Mouse (Mus musculus) kidney, postnatal 36 days (tissue): ENCODE data around the gene Sav1.
A peak's percentile ranks its signal among the peaks of the same experiment; 100 is the strongest.

Experiments used
- DNase-seq, 2 experiments: peaks; one replicate each; pipeline ENCODE4 v3.0.0; 2021 to 2022; ENCODE audit warnings: mixed read lengths in 2 of 2

The Sav1 gene

DNA sequence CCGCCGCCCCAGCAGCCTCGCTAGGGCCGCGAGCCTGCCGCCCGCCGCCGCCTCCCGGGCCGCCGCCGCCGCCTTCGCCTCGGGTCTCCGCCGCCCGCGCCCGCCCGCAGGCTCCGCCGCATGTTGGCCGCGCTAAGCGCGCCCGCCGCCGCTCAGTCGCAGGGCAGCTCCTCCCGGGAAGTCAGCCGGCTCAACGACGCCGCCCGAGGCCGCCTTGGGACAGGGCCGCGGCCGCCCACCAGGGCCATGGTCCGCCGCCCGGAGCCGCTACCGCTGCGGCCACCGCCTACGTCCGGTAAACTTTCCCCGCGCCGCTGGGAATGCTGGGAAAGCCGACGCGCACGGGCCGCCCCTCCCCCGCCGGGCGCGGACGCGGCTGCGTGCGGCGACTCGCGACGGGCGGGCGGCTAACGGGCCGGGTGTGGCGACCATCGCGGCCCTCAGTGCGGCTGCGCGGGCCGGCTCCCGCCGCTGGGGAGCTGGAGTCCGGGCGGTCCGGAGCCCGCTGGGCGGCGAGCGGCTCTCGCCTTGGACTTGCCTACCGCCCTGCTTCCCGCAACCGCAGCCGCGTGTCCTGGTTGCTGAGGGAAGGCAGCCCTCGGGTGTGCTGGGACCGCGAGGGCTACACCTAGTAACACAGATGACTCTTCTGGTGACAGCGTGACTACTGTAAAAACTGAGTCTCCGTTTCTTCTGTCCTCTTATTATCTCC, at the start of gene Sav1:
TSS of gene Sav1 (minus strand) at position 217 of the 712 bp plus-strand sequence.
- DNase-seq = peak; percentile 90 to 95

DNA sequence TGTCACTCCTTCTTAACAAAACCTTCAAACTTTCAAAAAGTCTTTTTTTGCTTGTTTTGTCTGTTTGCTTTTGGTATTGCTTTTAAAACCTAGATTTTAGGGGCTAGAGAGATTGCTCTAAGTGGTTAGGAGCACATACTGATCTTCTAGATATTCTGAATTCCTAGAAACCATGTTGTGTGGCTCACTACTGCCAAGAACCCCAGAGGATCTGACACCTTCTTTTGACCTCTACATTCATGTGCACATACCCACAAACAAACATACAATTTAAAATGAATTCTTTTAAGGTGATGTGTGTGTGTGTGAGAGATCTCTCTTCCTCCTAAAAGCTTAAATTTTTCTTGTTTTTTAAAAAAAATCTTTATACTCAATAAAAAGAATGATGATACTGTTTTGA, 39.4 kb upstream of the Sav1 start:
- no peak for DNase-seq

DNA sequence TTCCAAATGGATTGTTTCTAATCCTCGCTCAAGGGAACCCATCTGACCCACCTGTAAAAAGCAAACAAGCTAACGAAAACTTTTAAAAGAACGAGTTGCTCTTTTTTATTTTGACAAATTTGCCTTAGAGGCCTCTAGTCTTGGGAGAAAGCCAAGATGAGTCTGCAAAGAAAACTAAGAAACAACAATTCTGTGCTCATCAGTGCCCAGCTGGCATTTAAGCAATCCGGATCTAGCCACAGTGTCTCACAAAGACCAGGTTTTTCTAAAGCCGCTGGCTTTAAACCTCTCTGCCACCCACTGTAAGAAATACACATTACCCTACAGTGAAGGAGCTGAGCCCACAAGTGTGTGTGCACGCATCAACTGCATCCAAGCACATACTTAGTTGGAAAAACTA, 38.6 kb upstream of the Sav1 start:
- no peak for DNase-seq

DNA sequence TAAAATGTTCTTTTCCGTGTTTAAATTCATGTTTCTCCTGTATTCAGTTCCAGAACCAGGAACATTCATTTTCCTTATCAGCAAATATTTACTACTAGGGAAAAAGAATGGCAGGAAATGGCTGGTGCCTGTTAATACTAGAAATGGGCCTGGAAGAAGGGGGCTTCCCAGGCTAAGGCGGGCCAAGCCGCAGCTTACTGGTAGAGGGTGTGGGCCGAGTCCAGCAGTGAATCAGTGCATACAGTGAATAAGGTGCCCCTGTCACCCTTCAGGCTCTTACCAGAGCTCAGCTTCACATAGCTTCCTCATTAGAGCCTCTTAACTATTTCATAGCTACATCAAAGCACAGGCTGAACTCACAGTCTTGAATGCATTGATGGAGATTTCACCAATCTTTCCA, 36.8 kb upstream of the Sav1 start:
- DNase-seq = no peak

DNA sequence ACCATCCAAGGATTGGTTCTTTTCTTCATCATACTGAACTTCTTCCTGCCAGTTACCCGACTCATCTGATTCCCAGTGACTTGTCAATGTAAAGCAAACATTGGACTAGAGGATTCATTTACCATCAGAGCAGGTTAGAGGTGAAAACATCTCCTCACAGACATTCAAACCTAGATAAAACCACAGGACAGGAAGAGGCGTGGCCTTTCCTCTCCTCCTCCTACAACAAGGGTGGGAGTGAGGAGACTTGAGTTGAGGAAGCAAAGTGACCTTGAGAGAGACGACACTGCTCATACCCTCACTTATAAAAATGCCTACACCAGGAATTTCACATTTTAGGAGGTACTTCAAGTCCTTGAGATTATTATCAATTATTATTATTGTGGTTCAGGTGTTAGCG, 31.4 kb upstream of the Sav1 start:
- DNase-seq = no peak

DNA sequence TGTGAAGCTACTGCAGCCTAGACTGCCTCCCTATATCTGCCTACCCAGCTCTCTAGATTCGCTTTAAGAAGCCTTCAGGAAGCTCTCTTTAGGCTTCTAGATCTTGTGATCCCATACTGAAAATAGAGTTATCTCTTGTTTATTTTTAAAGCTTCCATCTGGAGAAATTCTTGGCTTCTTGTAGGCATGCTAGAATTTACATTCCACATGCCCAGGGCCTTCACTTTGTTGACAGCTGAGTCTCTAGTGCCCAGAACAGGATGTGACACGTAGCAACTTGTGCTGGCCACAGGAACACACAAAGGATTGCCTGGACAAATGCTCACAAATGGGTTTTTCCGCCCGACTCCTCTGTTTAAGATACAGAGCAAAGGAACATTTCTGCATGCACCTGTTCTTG, 29.1 kb upstream of the Sav1 start:
- no peak for DNase-seq

DNA sequence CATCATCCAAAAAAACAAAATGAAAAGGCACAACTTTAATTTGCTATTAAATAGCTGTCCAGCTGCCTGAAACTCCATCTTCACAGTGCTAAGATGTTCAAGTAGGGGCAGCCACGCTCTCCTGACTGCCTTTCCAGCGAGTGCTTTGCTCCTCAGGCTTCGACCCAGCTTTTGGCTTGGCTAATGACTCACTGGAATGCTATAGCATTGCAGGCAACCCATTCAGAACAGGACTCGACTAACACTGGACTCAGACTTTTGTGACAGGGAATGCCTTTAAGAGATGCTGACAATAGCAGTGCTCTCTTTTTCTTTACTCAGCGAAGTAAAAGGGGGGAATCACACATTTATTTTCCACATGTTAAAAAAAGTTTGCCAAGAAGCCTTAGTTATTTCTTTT, 24.9 kb upstream of the Sav1 start:
- DNase-seq = no peak

DNA sequence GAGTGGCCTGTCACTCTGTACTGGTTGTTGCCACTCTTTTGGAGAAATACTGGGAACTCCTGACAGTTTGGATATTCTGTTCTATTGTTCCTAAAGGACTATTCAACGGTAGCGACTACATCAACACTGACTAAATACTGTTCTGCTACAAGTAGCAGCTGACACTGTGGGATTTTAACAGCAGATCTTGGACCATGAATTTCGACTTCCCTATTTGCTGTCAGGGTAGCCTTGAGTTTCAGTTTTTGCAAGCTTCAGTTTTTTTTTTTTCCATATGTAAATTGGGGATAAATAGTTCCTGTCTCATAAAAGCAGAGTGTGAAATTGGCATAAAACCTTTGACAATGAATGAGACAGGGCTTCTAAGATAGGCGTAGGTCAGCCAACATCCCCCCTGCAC, 23.6 kb upstream of the Sav1 start:
- no peak for DNase-seq

DNA sequence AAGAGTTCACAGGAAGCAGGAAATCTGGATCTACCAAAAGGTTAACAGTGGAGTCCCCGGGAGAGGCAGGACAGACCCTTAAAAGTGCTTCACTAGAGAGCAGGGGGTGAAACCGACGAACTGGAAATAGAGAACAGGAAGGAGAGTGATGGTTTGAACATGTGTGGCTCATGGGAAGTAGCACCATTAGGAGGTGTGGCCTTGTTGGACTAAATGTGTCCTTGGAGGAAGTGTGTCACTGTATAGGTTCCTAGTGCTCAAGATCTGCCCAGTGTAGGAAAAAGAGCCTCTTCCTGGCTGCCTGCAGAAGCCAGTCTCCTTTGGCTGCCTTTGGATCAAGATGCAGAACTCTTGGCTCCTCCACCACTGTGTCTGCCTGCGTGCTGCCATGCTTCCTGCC, 18.3 kb upstream of the Sav1 start:
- DNase-seq = no peak

DNA sequence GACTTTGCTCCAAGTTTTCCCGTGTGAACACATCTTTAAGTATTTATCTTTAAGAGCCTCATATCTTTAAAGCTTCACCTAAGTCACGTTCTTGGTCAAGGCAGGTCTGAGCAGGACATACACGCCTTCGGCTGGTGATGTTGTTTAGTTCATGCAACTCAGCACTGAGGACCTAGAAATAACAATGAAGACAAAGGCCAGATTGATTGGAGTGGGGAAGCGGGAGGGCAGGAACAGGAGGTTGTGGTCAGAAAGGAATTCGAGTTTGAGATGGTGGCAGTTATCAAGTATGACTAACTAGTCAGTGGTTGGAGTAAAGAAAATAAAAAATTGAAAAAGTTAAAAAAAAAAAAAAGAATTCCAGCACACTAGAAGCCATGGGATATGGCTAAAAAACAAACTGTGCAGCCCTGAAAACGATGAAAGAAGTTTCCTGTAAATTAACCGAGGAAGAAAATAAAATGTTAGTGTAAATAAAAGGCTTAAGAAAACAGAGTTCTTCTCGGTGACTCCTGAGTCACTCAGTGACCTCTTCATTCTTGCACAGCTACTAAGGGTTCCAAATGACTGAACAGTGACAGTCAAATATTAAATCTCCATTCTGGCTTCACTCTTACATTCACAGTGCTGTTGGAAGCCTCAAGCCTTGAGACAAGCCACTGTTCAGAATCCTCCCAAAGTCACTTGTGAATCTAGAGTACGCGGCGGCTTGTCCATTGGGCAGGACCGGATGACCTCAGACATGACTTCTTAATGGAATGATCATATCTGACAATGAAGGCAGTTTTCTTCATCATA, 11.6 kb upstream of the Sav1 start:
- DNase-seq = peak in 1 of 2 experiments; percentile 14

DNA sequence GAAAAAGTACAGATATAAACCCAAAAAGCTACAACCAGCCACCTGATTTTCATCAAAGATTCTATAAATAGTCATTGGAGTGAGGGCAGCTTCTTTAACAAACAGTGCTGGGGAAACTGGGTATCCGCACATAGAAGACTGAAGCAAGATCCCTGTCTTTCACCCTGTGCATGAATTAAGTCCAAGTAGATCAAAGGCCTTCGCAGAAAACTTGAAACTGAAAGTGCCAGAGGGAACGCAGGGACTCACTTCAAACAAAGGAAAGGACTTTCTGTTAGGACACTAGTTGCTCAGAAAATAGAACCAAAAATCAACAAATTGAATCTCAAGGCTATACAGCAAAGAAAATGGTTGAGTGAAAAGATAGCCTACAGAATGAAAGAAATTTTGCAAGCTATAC, 8.6 kb upstream of the Sav1 start:
- DNase-seq = no peak

DNA sequence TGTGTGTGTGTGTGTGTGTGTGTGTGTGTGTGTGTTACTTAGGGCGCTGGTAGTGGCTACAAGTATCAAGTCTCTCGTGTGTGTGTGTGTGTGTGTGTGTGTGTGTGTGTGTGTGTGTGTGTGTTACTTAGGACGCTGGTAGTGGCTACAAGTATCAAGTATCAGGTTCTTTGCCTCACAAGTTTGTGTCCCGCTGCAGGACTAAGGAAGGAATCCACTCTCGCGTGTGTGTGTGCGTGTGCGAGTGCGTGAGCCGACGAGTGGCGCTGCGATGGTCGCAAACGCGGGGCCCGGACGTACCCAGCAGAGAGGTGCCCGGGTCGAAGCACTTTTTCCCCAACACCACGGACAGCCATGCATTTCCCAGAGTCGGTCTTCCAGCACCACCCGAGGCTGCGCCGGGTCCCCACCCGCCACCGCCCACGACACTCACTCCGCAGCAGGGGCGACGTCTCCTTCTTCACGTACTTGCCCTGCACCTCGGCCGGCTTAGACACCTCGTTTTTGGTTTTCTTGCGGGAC, 500 bp downstream of the Sav1 start:
- peak; percentile 24 to 59 for DNase-seq

DNA sequence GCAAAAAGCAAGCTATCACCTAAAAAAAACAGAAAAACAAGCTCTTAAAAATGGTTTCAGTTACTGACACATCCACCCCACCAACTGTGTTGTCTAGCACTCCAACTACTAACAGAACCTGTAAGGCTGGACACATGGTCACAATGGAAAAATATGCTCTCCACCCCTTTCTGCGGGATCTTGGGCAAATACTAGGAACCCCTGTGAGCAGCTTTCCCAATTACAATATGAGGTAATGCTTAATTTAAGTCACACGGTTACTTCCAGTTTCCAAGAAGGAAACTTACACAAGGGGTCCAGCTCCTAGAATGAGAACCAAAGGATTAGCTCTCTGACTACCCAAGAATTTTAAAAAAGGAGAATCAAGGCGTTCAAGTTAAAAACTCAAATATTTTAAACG, 1.3 kb downstream of the Sav1 start:
- no peak for DNase-seq

DNA sequence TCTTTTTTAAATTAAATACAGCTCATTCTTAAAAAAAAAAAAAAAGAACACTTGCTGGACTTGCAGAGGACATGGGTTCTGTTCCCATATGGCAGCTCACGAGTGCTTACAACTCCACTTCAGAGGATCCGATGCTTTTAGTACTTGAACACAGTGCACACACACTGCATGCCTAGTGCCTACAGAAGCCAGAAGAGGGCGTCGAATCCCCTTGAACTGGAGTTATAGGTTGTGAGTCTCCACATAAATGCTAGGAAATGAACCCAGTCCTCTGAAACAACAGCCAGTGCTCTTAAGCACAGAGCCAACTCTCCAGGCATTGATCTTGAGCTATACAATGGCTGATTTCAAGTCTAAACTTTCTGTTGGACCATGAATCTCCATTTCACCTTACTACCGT, 3.9 kb downstream of the Sav1 start:
- DNase-seq = peak in 1 of 2 experiments; percentile 44

DNA sequence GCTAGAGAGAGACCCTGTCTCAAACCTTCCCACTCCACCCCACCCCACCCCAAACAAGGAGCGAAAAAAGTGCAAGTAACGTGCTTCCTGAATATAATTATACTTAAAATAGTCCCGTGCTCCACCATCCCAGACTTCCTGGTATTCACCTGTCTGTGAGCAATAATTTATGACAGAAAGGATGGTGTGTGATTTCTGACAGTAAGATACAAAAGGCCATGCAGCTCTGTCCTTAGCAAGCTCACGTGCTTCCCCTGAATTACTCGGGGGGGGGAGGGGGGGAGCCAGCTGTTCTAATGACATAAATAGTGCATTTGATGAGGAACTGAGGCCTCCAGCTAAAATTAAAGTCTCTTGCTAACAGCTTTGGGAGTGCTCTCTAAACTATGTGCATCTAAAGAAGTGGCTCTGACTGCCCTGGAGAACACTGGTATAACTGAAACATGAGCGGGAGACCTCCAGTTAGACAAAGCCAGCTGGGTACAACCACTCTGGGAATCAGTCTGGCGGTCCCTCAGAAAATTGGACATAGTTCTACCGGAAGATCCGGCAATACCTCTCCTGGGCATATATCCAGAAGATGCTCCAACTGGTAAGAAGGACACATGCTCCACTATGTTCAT, 9.3 kb downstream of the Sav1 start:
- DNase-seq = peak; percentile 42 to 65

DNA sequence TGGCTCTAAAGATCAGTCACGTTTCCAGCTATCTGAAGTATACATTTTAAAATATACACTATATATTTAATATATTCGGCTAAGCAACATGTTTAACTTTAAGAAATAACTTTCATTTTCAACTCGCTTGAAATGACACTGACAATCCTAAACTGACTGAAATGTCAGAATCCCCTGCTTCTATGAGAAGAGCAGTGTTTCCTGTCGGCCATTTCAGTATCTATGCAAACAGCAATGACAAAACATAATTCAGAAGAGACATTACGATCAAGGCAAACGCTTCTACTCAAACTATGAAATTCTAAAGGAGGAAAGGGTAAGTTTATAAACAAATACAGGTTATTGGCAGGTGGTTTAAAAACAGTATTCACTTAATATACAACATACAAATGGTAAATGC, 10.1 kb downstream of the Sav1 start:
- no peak for DNase-seq

DNA sequence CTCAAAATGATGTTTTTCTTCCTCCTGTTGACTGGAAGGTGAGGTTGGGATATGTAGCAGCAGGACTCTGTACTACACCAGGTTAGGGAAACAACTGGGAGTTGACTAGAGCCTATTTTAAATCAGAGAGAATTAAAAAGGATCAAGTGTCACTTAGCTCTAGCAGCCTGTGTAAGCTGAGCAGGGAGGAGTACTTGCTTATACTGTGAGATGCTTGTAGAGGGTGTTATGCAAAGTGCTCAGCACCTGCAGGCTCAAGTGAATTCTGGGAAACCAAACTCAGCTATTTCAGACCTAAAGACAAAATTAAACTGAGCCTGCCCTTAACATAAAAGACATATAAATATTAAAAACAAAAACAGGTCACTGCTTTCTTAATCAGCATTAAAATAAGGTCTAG, 13.1 kb downstream of the Sav1 start:
- no peak for DNase-seq

DNA sequence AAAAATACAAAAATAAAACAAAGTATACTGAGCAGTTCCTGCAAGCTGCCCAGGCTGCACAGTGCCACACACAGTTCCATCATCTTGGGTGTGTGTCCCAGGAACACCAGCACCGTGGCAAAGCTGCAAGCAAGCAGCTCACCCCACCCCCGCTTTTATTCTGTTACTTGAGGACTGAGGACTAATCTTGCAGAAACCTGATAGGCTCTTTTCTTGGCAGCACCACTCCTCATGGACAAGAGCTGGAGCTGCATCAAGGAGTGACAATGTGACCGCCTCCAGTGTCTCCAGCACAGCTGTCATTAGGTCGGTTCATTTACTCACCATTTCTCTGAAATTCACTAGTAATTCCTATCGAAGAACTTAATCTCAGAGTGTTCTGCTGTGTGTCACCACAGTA, 18.6 kb downstream of the Sav1 start:
- no peak for DNase-seq

DNA sequence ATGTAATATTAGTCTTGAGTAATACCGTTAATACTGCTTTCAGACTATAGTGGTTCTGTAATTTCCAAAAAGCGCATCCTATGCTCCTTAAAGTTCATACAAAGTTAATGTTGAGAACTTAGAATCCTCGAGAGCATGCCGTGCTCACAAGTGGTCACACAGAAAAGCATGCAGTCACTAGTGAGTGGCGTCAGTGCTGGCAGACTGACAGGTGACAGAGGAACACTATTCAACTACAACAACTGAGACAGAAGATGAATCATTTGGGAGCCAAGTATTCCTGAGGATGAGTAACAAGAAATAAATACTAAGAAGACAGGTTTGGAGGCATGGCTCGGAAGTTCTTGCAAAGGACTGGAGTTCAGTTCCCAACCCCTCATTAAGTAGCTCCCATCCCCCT, 19.7 kb downstream of the Sav1 start:
- DNase-seq = no peak

DNA sequence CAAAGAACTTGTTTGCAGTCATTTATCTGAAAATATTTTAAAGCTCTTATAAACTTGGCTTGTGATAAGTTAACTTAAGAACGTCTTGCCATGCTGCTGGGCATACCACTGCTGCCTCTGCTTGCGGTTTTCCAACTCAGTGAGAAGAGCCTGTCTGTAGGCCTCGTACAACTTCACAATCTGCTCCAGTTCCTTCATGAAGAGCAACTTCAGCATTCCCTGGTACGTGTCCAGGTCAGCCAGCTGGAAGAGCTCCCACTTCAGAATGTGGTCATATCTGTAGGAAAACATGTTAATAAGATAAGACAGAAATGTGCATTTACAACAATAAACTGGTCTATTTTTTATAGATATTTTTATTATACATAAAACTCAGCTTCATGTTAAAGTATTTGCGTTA, 20.7 kb downstream of the Sav1 start:
- peak; percentile 17 to 39 for DNase-seq

DNA sequence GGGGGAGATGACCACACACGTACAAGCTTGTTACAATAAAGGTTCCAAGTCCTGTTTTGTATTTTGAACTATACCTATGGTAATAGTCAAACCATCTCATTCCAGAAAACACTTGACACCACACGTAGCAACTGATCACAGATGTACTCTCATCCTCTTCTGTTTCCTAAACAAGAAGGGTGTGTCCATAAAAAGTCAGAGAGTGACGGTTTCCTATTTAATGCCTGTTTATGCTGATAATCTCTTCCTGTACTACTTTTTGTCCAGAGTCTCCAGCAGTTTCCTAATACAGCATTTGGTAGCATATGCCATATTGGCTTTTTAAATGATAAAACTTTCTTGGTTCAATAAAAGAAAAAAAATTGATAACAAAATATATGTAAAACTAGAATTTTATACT, 21.2 kb downstream of the Sav1 start:
- no peak for DNase-seq

DNA sequence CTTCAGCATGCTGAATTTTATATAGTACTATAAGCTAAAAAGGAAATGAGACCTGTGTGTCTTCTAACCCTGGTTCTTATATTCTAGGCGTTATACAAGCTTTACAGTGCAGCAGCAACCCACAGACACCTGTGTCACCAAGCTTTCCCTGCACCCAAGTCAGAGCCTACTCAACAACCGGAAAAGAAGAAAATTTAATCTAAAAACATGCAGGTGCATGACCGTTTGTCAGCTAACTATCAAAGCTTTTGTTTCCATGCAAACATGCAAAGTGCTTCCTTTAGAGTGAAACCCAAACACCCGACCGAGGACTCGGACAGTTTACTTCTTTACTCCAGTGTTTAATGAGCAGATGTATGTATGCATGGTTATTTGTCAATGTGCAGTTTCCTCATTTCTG, 23.7 kb downstream of the Sav1 start:
- no peak for DNase-seq

DNA sequence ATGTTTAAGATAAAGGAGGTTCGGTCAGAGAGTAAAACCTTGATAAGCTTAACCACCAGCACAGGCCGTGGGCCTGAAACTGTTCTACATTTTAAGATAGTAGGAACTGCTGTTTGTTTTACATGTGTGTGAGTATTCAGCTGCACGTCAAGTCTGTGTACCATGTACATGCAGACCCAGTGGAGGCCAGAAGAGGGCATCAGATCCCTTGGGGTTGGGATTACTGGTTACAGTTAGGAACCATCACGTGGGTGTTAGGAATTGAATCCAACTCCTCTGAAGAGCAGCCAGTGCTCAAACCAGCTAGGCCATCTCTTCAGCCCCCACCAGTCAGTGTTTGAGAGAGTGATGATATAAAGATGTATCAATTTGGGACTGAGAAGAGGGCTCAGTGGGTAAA, 24.3 kb downstream of the Sav1 start:
- peak; percentile 69 to 87 for DNase-seq

DNA sequence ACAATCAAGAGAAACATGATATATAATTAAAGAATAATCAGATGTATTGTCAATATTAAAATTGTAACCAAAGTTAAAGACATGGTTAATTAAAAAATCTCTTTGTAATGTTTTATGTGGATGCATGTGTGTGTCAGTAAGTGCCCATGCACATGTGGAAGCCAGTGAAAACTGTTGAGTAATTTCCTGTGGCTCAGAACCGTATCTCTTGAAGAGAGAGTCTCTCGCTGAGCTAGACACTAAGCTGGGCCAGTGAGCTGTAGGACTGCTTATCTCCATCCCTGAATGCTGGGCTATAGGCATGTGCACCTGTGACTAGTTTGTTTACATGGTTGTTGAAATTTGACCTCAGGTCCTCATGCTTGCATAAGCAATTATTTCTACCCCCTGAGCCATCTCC, 29.4 kb downstream of the Sav1 start:
- DNase-seq = no peak
